Mouse (Mus musculus) lung, postnatal 4 days (tissue): ENCODE measurements around the gene Bloc1s4.
A peak's percentile ranks its signal among the peaks of the same experiment; 100 is the strongest.

ENCODE experiments used
- DNase-seq, 2 experiments: peaks; one replicate each; pipeline ENCODE4 v3.0.0; 2021

Bloc1s4 gene

GRCm38 (mm10) chr5:36714832-36715231 lies 33.6 kb downstream of the Bloc1s4 start:
- no peak for DNase-seq

GRCm38 (mm10) chr5:36713693-36714092 lies 34.8 kb downstream of the Bloc1s4 start:
- peak in 1 of 2 experiments; percentile 65 for DNase-seq

- DNase-seq = peak; percentile 91 to 93
Observed at GRCm38 (mm10) chr5:36712553-36713534, 35.6 kb downstream of the Bloc1s4 start.

DNA sequence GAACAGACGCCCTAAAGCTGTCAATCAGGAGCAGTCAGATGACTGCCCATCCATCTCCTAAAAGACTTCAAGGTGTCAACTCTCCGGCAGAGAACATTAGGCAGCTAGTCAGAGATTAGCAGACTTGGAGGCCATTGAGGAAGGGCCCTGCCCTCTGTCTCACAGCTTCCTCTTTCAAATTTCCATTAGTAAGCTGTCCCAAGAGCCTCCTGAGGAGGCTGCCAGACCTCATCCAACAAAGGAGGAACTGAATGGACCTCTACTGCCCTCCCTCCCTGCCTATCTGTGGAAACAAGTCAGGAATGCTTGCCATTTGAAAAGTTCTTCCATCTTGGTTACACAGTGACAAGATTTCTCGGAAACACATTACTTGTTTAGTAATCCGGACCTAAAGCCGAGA lies 36.6 kb downstream of the Bloc1s4 start:
- peak in 1 of 2 experiments; percentile 26 for DNase-seq

GRCm38 (mm10) chr5:36705792-36706191 lies 42.7 kb downstream of the Bloc1s4 start:
- no peak for DNase-seq

DNA sequence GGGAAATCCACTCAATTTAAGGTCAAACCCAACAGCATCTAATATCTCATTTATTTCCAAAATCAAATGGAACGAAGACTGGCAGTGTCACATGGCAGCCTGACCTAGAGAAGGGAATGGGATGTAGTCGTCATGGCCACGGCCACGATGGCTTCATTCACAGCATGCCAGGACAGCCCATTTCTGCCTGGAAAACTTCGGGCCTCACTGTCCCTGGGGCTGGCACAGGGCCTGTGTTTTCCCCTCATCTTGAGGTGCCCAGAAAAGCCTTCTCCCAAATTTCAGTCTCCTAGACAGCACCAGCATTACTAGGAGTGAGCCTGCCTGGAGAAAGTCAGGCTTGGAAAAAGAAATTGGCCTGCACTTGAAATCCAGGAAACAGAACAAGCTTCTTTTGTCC lies 43.1 kb downstream of the Bloc1s4 start:
- DNase-seq = no peak

DNA sequence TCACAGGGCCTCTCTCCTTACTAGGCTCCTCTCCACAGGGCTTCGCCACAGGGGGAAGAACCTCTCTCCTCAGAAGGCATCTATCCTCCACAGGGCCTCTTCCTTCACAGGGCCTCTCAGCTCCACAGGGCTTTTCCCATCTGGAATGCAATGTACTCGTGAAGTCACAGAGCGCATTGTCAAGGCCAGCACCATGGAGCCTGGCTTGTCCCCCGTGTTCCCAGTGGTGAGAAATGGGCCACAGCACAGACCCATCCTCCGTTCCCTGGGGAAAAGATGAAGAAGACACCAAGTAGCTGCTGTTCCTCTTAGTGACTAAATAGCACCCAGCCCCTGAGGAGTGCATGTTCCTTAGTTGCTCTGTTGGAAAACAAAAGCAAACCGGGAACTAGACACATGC lies 43.8 kb downstream of the Bloc1s4 start:
- DNase-seq = no peak

- DNase-seq = no peak
Observed at GRCm38 (mm10) chr5:36700939-36701620, 47.4 kb downstream of the Bloc1s4 start.

GRCm38 (mm10) chr5:36698689-36699088 lies 49.8 kb downstream of the Bloc1s4 start:
- no peak for DNase-seq

DNA sequence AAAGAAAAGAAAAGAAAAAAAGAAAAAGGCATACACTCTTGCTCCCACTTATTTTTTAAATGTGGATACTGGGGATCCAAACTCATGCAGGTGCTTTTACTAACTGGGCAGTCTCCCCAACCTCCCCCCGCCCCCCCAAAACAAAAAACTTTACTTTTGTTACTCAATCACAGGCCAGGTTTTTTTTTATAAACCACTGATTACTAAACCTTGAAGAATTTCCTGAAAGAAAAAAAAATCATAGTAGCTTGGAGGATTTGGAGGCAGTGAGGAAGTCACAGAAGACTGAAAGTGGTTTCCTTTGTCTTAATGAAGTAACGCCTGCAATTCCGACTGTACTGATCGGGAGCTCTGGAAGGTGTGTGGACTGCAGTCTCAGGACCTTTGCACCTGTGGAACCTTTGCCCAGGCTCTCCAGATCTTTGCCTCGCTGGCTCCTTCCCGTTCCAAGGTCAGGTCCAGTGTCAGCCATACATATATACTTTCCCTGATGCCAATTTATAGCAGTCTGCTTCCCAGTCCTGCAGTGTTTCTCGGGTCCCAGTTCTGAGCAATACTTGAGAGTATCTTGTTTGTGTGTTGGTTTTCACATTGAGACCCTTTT lies 50.3 kb downstream of the Bloc1s4 start:
- no peak for DNase-seq
